Mouse (Mus musculus): ENCODE measurements around the gene Slc6a4. TPM values are rescaled to one million over a fixed set of nuclear protein-coding genes. Genes with fewer than 3 reads are reported as not detected.
"Not testable (repeated sequence)": the region's sequence is repeated elsewhere in the genome, so short reads cannot be mapped to it uniquely, and the experiment has no call there.

Gene Slc6a4
- total RNA-seq, 2 experiments from 2014 or later, result 0.56 TPM; not detected in 1

DNA sequence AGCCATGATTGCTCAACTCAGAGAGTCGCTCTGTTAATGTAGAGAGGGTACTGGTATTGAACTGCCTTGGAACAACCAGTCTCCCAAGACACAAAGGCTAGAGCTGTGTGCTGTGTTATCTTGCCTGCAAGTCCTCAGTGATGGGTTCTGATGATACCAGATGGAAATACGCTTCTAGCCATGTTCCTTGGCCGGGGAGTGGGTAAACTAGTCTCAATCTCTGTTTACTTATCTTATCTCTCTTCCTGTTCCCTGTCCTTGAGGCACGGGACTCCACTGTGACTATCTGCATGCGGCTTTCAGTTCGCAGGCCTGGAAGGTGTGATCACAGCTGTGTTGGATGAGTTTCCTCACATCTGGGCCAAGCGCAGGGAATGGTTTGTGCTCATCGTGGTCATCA, 21.1 kb downstream of the Slc6a4 start:
- DNase-seq, result no peak

DNA sequence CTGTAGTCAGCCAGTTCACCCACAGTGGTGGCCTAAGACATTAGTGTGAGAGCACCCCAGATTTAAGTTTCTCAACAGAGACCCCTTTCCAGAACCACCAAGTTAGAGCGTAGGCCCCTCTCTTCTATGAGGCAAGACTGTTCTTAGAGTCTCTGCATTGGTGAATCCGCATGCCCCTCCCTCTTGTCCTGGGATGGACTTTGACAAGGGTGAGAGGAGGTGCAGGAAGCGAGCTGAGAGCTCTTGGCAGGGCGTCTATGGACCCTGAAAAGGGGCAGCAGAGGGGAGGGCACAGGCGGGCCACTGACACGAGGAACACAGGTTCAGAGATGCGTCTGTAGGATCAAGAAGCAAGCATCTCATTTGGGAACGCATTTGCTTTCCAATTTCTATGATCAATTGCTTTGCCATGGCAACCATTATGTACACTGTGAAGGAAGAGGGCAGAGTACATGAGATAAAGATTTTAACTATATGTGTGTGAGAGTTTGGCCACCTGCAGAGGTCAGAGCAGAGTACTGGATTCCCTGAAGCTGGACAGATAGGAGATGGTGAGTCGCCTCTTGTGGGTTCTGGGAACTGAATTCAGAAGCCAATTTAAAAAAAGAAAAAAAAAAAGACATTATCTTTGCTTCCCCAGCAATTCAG, 23.5 kb downstream of the Slc6a4 start:
- DNase-seq, result no peak

DNA sequence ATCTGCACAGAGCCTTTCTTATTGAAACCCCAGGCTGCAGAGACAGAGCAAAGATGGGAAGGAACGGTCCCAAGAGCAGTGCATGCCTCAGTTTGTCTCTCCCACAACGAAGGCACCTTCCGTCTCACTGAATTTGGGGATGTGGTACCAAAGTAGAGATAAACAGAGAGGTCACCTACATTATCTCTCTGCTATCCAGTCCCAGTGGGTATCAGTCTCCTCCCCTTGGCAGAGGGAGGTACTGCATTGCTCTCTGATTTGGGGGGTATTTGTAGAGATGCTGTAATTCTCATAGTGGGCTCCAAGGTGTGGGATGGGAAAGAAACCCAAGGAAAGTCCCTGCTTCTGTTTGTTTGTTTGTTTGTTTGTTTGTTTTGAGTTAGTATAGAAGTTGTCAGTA, 28.2 kb downstream of the Slc6a4 start:
- DNase-seq, result no peak

DNA sequence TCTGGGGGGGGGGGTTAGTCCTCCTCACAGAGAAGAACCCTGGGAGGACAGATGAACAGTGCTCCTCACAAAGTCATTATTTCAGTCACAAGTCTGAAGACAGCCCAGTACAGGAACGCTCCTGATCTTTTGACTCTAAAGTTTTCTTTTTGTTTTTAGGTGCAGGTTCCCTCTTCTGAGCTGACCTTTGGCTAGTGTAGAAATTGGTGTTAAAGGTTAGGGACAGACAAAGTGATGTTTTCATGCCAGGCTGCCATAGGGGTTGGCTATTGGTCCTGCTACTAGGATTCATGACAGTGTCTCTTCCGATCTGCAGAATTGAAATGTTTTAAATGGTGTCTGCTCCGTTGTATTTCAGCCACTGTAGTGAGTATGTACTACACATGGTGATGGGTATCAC, 29.8 kb downstream of the Slc6a4 start:
- DNase-seq, result no peak

DNA sequence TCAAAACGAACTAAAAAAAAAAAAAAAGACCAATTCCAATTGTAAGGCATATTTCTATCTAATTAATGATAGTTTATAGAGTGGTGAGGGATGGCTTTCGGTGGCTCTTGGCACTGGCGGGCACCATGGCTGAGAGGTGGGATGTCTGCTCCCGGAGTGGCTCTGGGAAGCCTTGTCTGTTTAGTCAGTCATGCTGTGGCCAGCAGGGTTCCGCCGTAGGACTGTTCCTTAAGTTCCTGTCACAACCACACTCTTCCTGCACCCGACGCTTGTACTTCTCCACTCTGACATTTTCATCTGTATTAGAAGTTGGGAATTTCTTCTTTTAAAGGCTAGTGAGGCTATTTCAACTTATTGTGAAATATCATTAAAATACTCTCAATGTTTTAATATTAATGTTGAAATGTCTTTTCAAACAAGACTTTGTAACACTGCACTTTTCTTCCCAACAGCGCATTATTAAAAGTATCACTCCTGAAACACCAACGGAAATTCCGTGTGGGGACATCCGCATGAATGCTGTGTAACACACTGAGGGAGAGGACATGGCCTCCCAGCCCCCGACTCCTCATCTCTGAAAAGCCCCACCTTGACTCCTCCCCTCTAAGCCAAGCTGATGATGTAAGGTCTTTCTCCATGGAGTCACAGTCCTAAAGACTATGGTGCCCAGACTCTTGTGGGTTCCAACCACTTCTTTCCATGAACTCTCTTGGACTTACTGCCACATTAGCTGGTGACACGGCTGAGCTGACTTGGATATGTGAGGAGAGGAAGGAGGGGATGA, 32.9 kb downstream of the Slc6a4 start:
- no peak for DNase-seq

DNA sequence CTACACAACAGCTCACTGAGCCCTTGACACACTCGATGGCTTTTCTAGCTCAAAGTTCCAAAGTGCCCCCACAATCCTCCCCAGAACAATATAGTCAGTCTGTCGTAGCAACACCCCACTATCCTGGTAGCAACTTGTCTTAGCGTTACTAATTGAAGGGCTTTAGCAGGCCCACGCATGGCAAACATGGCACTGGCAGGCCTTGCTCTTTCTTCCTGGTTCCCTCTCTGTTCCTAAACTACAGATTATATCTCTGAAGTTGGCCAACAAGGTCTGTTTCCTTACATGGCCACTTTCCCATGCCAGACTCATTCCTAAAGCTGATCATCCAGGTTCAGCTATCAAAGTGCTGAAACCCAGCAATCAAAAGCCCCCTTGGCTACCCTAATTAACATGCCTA, 43.5 kb downstream of the Slc6a4 start:
- DNase-seq, result no peak

DNA sequence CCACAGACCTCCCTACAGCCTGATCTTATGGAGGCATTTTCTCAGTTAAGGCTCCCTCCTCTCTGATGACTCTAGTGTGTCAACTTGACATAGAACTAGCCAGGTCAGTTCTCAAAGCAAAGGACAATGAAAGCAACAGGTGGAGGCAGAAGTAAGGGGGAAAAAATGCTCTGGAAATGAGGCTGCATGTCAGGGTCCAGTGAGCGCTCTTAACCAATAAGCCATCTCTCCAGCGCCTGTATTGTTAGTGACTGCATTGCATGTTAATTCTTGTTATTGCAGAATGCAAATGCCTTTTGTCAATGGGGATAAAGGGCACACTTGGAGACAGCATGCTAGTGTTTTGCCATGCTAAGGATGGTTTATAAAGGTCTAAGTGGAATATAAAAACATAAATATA, 44.4 kb downstream of the Slc6a4 start:
- DNase-seq, result no peak

DNA sequence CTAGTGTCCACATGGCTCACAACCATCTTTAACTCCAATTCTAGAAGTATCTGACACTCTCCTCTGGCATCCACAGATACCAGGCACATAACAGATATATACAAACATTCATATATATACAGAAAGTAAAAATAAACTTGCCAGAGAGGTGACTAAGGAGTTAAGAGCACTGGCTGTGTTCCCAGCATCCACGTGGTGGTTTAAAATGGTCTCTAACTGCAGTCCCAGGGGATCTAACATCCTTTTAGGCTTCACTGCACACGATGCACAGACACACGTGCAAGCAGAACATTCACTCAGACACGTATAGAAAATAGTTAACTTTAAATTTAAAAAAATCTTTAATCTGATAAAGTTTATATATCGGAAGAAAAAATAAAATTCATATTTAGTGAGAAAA, 63.5 kb downstream of the Slc6a4 start:
- DNase-seq, result no peak

DNA sequence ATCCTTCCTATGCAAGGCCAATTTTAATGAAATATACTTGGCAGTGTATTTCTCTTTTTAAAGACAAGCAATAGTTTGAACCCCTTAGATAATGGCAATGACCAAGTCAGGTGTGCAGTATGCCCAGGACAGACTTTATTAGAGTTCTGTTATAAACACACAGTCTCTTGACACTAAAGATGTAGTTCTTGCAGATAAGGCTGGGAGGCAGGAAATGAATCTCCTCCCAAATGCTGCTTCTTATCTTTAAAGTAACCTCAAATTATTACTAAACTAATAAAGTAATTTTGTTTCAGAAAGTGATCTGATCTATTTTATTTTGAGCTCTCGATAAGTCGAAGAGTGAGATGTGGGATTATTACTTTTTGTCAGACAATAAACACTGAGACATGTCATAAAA, 65.0 kb downstream of the Slc6a4 start:
- no peak for DNase-seq

DNA sequence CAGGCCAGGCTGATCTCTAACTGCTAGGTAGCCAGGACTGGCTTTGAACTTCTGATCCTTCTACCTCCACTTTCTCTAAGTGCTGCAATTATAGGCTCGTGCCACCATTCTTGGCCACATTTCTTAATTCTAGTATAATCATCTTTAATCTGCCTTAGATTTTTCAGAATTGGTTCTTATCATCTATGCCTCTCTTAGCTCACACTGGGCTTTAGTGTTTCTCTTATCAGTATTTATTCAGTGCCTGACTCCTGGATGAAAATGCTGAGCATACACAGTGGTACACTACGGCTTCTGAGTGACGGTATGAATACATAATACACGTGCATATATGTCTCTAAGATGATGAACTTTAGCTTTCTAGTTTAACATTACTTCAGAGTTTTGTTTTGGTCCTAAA, 70.4 kb downstream of the Slc6a4 start:
- no peak for DNase-seq

DNA sequence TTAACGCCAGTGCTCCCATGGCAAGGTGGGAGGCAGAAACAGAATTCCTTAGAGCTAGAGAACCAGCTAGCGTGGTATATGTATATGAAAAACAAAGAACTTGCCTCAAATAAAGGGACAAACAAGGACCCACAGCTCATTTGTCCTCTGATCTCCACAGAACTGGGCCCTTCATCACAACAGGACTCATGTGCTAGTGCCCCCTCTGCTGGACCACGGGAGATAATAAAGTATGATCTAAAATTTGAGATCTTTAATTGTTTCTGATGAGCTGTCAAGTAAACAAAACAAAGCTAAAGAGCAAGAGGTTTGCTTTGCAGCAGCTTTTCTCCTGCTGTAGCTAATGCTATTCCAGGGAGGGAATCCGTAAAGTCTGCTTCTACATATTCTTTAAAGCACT, 72.3 kb downstream of the Slc6a4 start:
- DNase-seq, result no peak

DNA sequence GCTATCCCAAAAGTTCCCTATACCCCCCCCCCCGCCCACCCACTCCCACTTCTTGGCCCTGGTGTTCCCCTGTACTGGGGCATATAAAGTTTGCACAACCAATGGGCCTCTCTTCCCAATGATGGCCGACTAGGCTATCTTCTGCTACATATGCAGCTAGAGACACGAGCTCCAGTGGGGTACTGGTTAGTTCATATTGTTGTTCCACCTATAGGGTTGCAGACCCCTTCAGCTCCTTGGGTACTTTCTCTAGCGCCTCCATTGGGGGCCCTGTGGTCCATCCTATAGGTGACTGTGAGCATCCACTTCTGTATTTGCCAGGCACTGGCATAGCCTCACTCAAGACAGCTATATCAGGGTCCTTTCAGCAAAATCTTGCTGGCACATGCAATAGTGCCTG, 78.9 kb downstream of the Slc6a4 start:
- DNase-seq, result not testable (repeated sequence)

DNA sequence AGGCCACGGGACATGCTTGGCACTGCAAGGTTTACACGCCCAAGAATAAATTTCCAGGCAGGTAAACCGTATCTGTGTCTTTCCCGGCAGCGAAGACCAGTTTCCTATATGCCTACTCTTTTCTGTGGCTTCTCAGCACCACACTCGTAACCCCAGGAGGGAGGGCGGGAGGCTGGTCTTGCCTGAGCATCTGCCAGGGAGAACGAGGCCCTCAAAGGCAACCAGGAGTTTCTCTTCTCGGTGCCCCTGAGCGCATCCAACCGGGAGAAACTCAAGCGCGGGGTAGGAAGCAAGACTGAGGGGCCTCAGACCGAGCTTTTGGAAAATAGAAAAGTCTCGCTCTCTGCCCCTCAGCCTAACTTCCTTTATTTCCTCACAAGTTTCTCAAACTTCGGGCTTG, 79.4 kb downstream of the Slc6a4 start:
- peak; percentile 14 for DNase-seq

DNA sequence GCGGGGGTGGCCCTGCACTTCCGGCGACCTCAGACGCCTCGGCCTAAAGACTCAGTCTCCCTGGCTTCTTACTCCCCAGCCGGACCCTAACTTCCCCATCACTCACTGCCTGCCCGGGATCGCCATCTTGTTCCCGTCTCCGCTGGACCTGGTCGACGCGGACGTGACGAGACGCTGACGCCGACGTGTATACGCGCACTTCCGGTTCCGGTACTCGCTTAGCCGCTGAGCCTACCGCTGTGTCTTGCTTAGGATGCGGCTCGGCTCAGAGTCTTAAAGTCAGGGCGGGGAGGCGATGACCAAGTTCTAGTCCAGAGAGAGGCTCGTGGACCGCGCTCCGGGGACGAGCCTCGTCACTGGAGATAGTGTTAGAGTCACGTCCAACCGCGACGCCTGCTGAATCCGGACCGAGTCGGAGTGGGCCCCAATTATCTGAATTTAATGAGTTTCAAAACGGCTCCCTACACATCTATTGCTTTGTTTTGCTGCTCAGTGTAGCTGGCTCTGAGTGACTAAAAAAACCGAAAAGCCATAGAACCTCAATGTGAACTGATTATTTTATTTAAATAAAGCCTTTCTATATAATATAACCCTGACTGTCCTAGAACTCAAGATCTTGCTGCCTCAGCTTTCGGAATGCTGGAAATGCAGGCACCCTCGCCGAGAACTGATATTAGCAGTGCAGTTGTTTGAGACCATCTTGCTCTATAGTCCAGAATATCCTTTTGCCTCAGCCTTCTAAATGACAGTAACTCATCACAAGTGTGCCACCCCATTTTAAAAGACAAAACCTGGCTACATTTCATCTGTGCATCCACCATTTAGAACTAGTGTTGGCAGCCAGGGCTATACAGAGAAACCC, 80.1 kb downstream of the Slc6a4 start, which contains the start of gene Nsrp1:
TSS of gene Nsrp1 (minus strand) at position 163 of the 862 bp plus-strand sequence.
- peak; percentile 88 for DNase-seq

DNA sequence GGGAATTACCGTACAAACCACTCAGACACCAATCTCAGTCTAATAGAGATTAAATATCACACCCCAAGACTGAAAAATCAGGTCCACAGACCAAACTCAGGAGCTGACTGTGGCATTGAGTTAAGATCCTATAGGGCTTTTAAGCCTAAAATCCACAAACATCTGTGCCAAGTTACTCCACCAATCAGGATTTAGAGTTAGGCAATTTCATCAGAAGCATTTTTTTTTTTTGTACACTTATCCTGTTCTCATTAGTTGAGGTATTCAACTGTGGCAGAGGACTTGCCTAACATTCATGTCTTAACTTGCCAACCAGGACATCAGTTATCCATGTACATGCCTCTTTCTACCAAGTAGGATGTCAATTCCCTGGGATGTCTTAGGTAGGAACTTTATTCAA, 81.0 kb downstream of the Slc6a4 start:
- DNase-seq, result no peak

Small RNAs within 50 kb of the gene (microRNA-seq; reads per million reads assigned to microRNA genes)
- gene Mir423 (ENCODE audit: borderline replicate concordance in 2 of 2), result 522 to 908 reads per million in 2 experiments

Other genes with a start within 250 kb of the Slc6a4 start
- gene Gosr1, start 235.0 kb upstream of the Slc6a4 start, total RNA-seq (2021), result 10 to 100 TPM; 17.6 to 18.6 TPM
- gene Cpd, start 151.6 kb upstream of the Slc6a4 start, total RNA-seq (2021), result 10 to 100 TPM; 26.3 to 30.5 TPM
- gene Tmigd1, start 96.4 kb upstream of the Slc6a4 start, total RNA-seq (2021), result not detected
- gene Blmh, start 73.8 kb upstream of the Slc6a4 start, total RNA-seq (2021), result 10 to 100 TPM; 25.8 to 30.3 TPM
- gene Nsrp1, start 79.8 kb downstream of the Slc6a4 start, total RNA-seq (2021), result 10 to 100 TPM in 1 of 2 experiments, 1 to 10 TPM in 1; 9.5 to 10.3 TPM
- under 1 TPM; 0.10 to 0.13 TPM for gene Efcab5, start 190.4 kb downstream of the Slc6a4 start, total RNA-seq (2021)
- 10 to 100 TPM; 35.3 to 44.3 TPM for gene Ssh2, start 217.7 kb downstream of the Slc6a4 start, total RNA-seq (2021)